Mouse (Mus musculus) bone marrow, adult 2 months (tissue): ENCODE measurements around the gene Zbtb8a.

Source experiments
- CTCF ChIP-seq: fragments of 200-500 bp; IDR thresholded peaks from 2 replicates; pipeline ENCODE4 v1.5.1; 2011; ENCODE audit warnings: low read length, control low read depth; ENCODE audit not compliant: control insufficient read depth, insufficient read depth
- POLR2A ChIP-seq: fragments of 200-500 bp; IDR thresholded peaks from 2 replicates; pipeline ENCODE4 v1.6.1; 2011; ENCODE audit warnings: low read depth, mild to moderate bottlenecking, control low read depth, low read length, borderline replicate concordance; ENCODE audit not compliant: control insufficient read depth

- TF ChIP-seq POLR2A (no peak), CTCF (no peak)
These were observed 57.0 kb downstream of the Zbtb8a start for GRCm38 (mm10) chr4:129320876-129321275.
